Mouse (Mus musculus) brain, embryonic 14.5 days (tissue): ENCODE results near the gene Eef1e1.

ENCODE experiments used
- CTCF ChIP-seq: fragments of 200-500 bp; IDR thresholded peaks from 2 replicates; pipeline ENCODE4 v1.5.1; 2012; ENCODE audit warnings: inconsistent platforms, mild to moderate bottlenecking, moderate library complexity, borderline replicate concordance; ENCODE audit not compliant: insufficient read depth, insufficient read length; ENCODE audit errors: extremely low read depth
- POLR2A ChIP-seq: fragments of 200-500 bp; IDR thresholded peaks from 2 replicates; pipeline ENCODE4 v1.6.1; 2012; ENCODE audit warnings: mild to moderate bottlenecking, inconsistent platforms, borderline replicate concordance; ENCODE audit not compliant: poor library complexity, insufficient read depth, insufficient read length, severe bottlenecking; ENCODE audit errors: extremely low read depth

- TF ChIP-seq POLR2A (no peak), CTCF (no peak)
Measured at GRCm38 (mm10) chr13:38640961-38641360, 17.9 kb downstream of the Eef1e1 start.
